Mouse (Mus musculus) retina, postnatal 1 day (tissue): Measurements from ENCODE around the gene Zbtb44.
A peak's percentile ranks its signal among the peaks of the same experiment; 100 is the strongest.

Experiments used
- DNase-seq: peaks from one replicate; pipeline ENCODE4 v3.0.0-alpha.2; 2012

The Zbtb44 gene

GRCm38 (mm10) chr9:31117488-31117887, 87.0 kb downstream of the Zbtb44 start:
- no peak for DNase-seq

GRCm38 (mm10) chr9:31118520-31119298, 88.3 kb downstream of the Zbtb44 start:
- DNase-seq, result peak; percentile 40

- DNase-seq, result no peak
Measured at GRCm38 (mm10) chr9:31119405-31119804, 89.0 kb downstream of the Zbtb44 start.

- no peak for DNase-seq
Measured at GRCm38 (mm10) chr9:31119882-31120532, 89.6 kb downstream of the Zbtb44 start.

GRCm38 (mm10) chr9:31120533-31120915, 90.1 kb downstream of the Zbtb44 start:
- no peak for DNase-seq

- DNase-seq, result peak; percentile 53
Measured at GRCm38 (mm10) chr9:31122464-31123030, 92.1 kb downstream of the Zbtb44 start.
